Mouse (Mus musculus): Measurements from ENCODE around the gene Rpa2.

Rpa2 gene

GRCm38 (mm10) chr4:132802171-132802637 is 34.1 kb downstream of the Rpa2 start:
- in situ Hi-C loops (cut with MboI, MseI), result no loop called here

- in situ Hi-C loops (cut with MboI, MseI), result no loop called here
Observed at GRCm38 (mm10) chr4:132803212-132803611, 35.1 kb downstream of the Rpa2 start.

- in situ Hi-C loops (cut with MboI, MseI), result no loop called here
Observed at GRCm38 (mm10) chr4:132803876-132804275, 35.7 kb downstream of the Rpa2 start.

- in situ Hi-C loops (cut with MboI, MseI), result no loop called here
Observed at GRCm38 (mm10) chr4:132804331-132804730, 36.2 kb downstream of the Rpa2 start.

GRCm38 (mm10) chr4:132805146-132805545 is 37.0 kb downstream of the Rpa2 start:
- in situ Hi-C loops (cut with MboI, MseI), result no loop called here

- in situ Hi-C loops (cut with MboI, MseI), result no loop called here
Observed at GRCm38 (mm10) chr4:132805599-132806197, 37.6 kb downstream of the Rpa2 start.

- in situ Hi-C loops (cut with MboI, MseI), result no loop called here
Observed at GRCm38 (mm10) chr4:132806620-132807191, 38.6 kb downstream of the Rpa2 start.

- in situ Hi-C loops (cut with MboI, MseI), result no loop called here
Observed at GRCm38 (mm10) chr4:132807771-132808641, 39.9 kb downstream of the Rpa2 start.

- in situ Hi-C loops (cut with MboI, MseI), result no loop called here
Observed at GRCm38 (mm10) chr4:132809621-132810020, 41.5 kb downstream of the Rpa2 start.

GRCm38 (mm10) chr4:132816404-132816803 is 48.3 kb downstream of the Rpa2 start:
- in situ Hi-C loops (cut with MboI, MseI), result no loop called here

GRCm38 (mm10) chr4:132816855-132817254 is 48.7 kb downstream of the Rpa2 start:
- in situ Hi-C loops (cut with MboI, MseI), result no loop called here

GRCm38 (mm10) chr4:132818442-132818841 is 50.3 kb downstream of the Rpa2 start:
- in situ Hi-C loops (cut with MboI, MseI), result no loop called here

GRCm38 (mm10) chr4:132823614-132824366 is 55.7 kb downstream of the Rpa2 start:
- in situ Hi-C loops (cut with MboI, MseI), result loop anchor here (5.0 kb wide), 1 partner anchor 46 kb away; no protein-coding TSS in a partner anchor
